Mouse (Mus musculus) midbrain, embryonic 13.5 days (tissue): ENCODE data around the gene Thy1. TPM values are rescaled to one million over a fixed set of nuclear protein-coding genes. Genes with fewer than 3 reads are reported as not detected.
A peak's percentile ranks its signal among the peaks of the same experiment; 100 is the strongest.

Experiments
- ATAC-seq: fragments of 200-750 bp; cut with Nextera tagmentation; 2 replicates; pipeline ENCODE4 v1.8.0; 2017; ENCODE audit warnings: mild to moderate bottlenecking, moderate TSS enrichment, moderate library complexity
- H3K27ac ChIP-seq: fragments of 300-500 bp; sonication (generic); 2 replicates; pipeline ENCODE4 v1.5.1; 2015; ENCODE audit warnings: inconsistent platforms, mild to moderate bottlenecking, moderate library complexity
- H3K27me3 ChIP-seq: fragments of 300-500 bp; sonication (generic); 2 replicates; pipeline ENCODE4 v1.6.1; 2015; ENCODE audit warnings: mild to moderate bottlenecking, inconsistent platforms
- H3K36me3 ChIP-seq: fragments of 300-500 bp; sonication (generic); 2 replicates; pipeline ENCODE4 v1.6.1; 2015; ENCODE audit warnings: mild to moderate bottlenecking, inconsistent platforms
- H3K4me1 ChIP-seq: fragments of 300-500 bp; sonication (generic); replicated peaks from 2 replicates; pipeline ENCODE4 v1.6.1; 2015; ENCODE audit warnings: inconsistent platforms
- H3K4me2 ChIP-seq: fragments of 300-500 bp; sonication (generic); replicated peaks from 2 replicates; pipeline ENCODE4 v1.6.1; 2015; ENCODE audit warnings: moderate library complexity, mild to moderate bottlenecking, inconsistent platforms
- H3K4me3 ChIP-seq: fragments of 300-500 bp; sonication (generic); replicated peaks from 2 replicates; pipeline ENCODE4 v1.5.1; 2015; ENCODE audit warnings: mild to moderate bottlenecking, inconsistent platforms
- H3K9ac ChIP-seq: fragments of 300-500 bp; sonication (generic); replicated peaks from 2 replicates; pipeline ENCODE4 v1.6.1; 2015; ENCODE audit warnings: mild to moderate bottlenecking, inconsistent platforms
- H3K9me3 ChIP-seq: fragments of 300-500 bp; sonication (generic); 2 replicates; pipeline ENCODE4 v1.6.1; 2016; ENCODE audit warnings: mild to moderate bottlenecking, inconsistent platforms
- WGBS: fragments of 180-500 bp; shearing (Covaris S2); methylation state at CpG from one replicate; pipeline ENCODE4 v1.1.7; 2015; 5-methylcytosine and 5-hydroxymethylcytosine counted together
- polyA plus RNA-seq: library from polyadenylated mRNA; unstranded; fragments of >200 nt; fragmentation: Nextera tagmentation; extraction: Ambion mirVana; gene quantifications from 2 replicates; pipeline ENCODE4 v1.2.1, GENCODE M21; 2015

Gene Thy1
- polyA plus RNA-seq, 1 experiment from 2014 or later: 0.30 TPM

DNA sequence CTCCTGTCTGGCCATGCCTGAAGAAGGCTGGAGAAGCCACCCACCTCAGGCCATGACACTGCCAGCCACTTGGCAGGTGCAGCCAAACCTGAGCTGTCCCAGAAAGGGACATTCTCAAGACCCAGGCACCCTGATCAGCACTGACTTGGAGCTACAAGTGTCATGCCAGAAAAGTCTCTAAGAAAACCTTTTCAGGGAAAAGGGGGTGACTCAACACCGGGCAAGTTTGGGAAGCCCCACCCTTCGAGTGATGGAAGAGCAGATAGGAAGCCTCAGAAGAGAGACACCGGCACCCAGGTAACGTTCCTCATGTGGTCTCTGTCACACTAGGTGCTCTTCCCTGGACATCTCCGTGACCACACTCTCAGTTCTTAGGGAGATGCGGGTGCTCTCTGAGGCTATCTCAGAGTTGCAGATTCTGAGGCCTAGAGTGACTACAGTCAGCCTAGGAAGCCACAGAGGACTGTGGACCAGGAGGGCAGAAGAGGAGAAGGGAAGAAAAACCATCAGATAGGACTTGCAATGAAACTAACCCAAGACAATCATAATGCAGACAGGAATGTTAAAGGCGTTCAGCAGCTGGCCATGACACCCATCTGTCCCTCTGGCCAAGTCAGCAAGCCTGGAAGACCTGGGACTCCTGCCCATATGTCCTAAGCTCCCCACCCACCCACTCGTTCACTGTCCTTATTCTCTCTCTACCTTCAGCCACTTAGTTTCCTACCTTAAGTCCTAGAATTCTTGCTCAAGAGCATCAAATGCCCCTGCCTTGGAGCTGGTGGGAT lies 6.4 kb downstream of the Thy1 start:
- Histone ChIP-seq H3K4me1 (no peaks in the 10 kb centered on the region), H3K9ac (no peak overlapping the region), H3K4me3 (no peak overlapping the region), H3K36me3 (no peaks in the 10 kb centered on the region), H3K27me3 (peaks cover 20% of the 10 kb centered on the region), H3K27ac (no peak overlapping the region), H3K9me3 (no peaks in the 10 kb centered on the region), H3K4me2 (no peak overlapping the region)
- ATAC-seq: no peak
- 94% methylated on average over 8 of the region's 8 CpGs for WGBS

DNA sequence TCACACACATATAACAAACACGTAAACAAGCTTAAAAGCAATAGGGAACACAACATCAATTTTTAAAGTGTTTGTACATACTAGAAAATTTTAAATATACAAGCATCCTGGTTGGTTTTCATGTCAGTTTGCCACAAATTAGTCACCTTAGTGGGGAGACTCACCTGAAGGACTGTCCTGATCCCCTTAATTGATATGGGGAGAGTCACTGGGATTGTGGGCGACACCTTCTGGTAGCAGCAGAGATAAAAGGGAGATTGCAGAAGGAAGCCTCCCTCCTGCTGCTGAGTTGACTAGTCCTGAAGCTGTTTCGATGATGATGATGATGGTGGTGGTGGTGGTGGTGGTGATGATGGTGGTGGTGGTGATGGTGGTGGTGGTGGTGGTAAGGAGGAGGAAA lies 9.7 kb downstream of the Thy1 start:
- Histone ChIP-seq H3K36me3 (no peaks in the 10 kb centered on the region), H3K9ac (no peak overlapping the region), H3K27ac (no peak overlapping the region), H3K27me3 (no peaks in the 10 kb centered on the region), H3K9me3 (no peaks in the 10 kb centered on the region), H3K4me2 (no peak overlapping the region), H3K4me1 (no peaks in the 10 kb centered on the region), H3K4me3 (no peak overlapping the region)
- no peak for ATAC-seq
- WGBS: 68% methylated on average over 3 of the region's 3 CpGs

DNA sequence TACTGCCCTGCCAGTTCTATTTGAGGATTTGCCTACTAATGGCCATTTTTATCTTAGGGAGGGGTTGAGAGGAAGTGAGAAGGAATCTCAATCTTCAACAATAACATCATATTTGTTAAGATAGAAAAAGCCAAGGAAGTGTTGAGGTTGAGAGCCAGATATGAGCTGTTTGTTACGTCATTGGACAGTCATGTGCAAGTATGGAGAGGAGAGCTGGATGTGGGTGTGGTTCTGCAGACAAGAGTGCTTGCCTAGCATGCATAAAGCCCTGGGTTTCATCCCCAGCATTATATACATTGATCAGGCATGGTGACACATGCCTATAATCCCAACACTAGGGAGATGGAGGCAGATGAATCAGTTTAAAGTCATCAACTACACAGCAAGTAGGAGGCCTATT lies 10.8 kb downstream of the Thy1 start:
- Histone ChIP-seq H3K4me2 (no peak overlapping the region), H3K9me3 (no peaks in the 10 kb centered on the region), H3K27me3 (no peaks in the 10 kb centered on the region), H3K27ac (no peak overlapping the region), H3K4me1 (no peaks in the 10 kb centered on the region), H3K36me3 (no peaks in the 10 kb centered on the region), H3K4me3 (no peak overlapping the region), H3K9ac (no peak overlapping the region)
- 79% methylated on average over 1 of the region's 1 CpGs for WGBS
- no peak for ATAC-seq

DNA sequence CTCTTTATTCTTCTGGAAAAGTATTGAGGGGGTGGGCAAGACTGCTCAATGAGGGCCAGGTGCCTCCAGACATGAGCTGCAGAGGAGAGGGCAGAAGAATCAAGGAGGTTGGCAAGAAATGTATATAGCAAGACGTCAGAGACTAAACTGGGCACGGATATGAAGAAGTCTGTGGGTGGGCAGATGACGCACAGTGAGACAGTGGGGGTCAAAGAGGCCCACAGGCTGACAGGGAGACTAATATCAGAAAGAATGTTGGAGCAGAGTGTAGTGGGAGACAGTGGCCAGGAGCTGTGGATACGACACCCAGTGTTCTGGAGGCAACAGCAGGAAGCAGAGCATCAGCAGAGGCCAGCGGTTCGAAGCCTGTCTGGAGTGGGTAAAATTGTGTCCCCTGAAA lies 15.4 kb downstream of the Thy1 start:
- no peak overlapping the region for H3K27ac ChIP-seq
- H3K27me3 ChIP-seq: no peaks in the 10 kb centered on the region
- H3K4me3 ChIP-seq: no peak overlapping the region
- ATAC-seq: no peak
- no peaks in the 10 kb centered on the region for H3K36me3 ChIP-seq
- H3K4me1 ChIP-seq: no peaks in the 10 kb centered on the region
- H3K9ac ChIP-seq: no peak overlapping the region
- H3K4me2 ChIP-seq: no peak overlapping the region
- WGBS: 92% methylated on average over 6 of the region's 6 CpGs
- no peaks in the 10 kb centered on the region for H3K9me3 ChIP-seq

DNA sequence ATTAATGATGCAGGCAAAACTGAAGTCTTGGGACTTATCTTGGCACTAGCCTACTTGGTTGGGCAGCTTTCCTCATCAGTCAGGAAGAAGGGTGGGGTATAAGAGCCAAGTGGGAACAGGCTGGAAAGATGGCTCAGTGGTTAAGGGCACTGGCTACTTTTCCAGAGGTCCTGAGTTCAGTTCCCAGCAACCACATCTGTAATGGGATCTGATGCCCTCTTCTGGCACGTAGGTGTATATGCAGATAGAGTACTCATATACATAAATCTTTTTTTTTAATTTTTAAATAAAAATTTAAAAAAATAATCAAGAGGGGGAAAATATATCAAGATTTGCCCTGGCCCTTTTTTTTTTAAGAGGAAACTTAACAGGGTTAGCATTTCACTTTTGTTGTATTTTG lies 22.0 kb downstream of the Thy1 start:
- 39% methylated on average over 1 of the region's 1 CpGs for WGBS
- Histone ChIP-seq H3K4me2 (no peak overlapping the region), H3K27ac (no peak overlapping the region), H3K9ac (no peak overlapping the region), H3K9me3 (no peaks in the 10 kb centered on the region), H3K4me3 (no peak overlapping the region), H3K36me3 (no peaks in the 10 kb centered on the region), H3K27me3 (peaks cover 5% of the 10 kb centered on the region), H3K4me1 (peaks cover 8% of the 10 kb centered on the region; the same call in 1 of the 2 replicates)
- no peak for ATAC-seq

DNA sequence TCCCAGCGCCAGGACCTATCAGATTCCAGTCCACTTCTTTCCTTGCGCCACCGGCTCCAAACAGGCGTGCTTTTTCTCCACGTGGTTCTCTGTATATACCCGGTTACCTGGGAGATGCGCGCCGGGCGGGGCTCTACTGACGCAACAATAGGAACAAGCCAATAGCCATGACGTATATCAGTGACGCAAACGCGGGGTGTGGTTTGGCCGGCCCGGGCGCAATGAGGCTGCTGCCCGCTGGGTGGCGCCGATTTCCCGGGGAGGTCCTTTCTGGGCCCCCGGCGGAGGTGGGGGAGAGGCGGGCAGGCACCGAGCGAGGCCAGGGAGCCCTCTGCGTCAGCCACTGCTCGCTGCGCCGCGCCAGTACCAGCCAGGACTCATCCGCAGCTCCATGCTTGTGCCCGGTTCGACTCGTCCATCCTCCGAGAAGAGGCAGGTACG lies 23.6 kb downstream of the Thy1 start, which contains the start of gene Usp2:
Gene Usp2 (plus strand): TSS at position 237 of the 441 bp plus-strand sequence.
- H3K36me3 ChIP-seq: no peaks in the 10 kb centered on the region
- WGBS: under 1% methylated on average over 38 of the region's 38 CpGs
- H3K27ac ChIP-seq: no peak within 1 kb of the TSS
- H3K9me3 ChIP-seq: no peaks in the 10 kb centered on the region
- H3K9ac ChIP-seq: peak within 1 kb of the TSS; percentile 61; the same call in 1 of the 2 replicates
- H3K4me1 ChIP-seq: peaks cover 19% of the 10 kb centered on the region
- ATAC-seq: peak; percentile 97
- peak within 1 kb of the TSS; percentile 72 for H3K4me2 ChIP-seq
- peaks cover 12% of the 10 kb centered on the region for H3K27me3 ChIP-seq
- peak within 1 kb of the TSS; percentile 45 for H3K4me3 ChIP-seq

DNA sequence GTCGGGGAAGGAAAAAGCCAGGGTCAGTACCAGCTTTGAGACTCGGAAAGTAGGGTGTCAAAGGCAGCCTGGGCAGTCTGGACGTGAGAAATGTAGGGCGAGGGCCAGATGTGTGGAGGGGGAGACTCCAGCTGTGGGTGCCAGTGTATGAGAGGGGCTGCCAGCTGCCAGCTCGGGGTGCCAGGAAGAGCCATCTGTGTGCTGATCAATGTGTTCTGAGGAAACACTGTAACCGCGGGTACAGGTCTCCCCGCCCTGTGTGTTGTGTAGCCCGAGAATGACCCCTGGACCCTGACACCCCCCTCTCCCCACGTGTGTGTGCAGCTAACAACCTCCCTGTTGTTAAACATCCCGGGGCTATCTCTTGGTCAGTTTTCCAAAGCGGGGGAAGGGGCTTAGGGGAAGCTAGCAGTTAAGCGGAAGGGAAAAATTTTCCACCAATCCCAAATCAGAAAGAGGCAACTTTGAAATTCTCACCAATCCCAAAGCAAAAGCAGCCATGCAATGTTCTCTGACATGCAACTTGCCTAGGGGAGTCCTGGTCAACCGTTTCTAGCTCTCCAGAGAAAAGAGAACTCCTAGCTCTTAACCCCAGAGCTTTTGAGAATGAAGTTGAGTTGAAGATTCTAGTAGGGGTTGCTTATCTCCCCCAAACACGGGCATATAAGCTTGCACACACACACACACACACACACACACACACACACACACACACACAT lies 24.2 kb downstream of the Thy1 start:
- ATAC-seq: no peak; the same call in none of the 2 replicates
- H3K9ac ChIP-seq: peak overlapping the region; percentile 61; the same call in 1 of the 2 replicates
- WGBS: 9% methylated on average over 15 of the region's 15 CpGs
- H3K9me3 ChIP-seq: no peaks in the 10 kb centered on the region
- peak overlapping the region; percentile 72 for H3K4me2 ChIP-seq
- peaks cover 25% of the 10 kb centered on the region for H3K4me1 ChIP-seq
- peaks cover 12% of the 10 kb centered on the region for H3K27me3 ChIP-seq
- H3K27ac ChIP-seq: no peak overlapping the region
- no peaks in the 10 kb centered on the region for H3K36me3 ChIP-seq
- peak overlapping the region; percentile 45 for H3K4me3 ChIP-seq

DNA sequence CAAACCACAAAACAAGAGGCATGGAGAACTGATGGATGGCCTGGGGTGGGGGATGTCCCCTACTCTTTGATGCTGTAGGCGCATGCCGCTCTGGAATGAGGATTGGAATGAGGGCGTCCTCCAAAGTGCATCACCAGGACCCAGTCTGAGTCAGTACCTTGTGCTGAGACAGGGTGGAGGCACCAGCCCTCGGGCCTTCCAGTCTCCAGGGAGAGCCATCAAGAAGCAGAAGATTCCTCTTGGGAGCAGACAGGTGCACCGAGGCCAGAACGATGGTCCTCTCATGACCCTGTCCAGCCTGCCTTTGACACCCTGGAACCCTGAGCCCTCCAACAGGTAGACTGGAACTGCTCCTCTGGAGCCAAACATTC lies 24.8 kb downstream of the Thy1 start:
- no peaks in the 10 kb centered on the region for H3K9me3 ChIP-seq
- H3K4me3 ChIP-seq: no peak overlapping the region
- 91% methylated on average over 6 of the region's 6 CpGs for WGBS
- no peak for ATAC-seq
- no peak overlapping the region for H3K4me2 ChIP-seq
- no peak overlapping the region for H3K27ac ChIP-seq
- H3K4me1 ChIP-seq: peaks cover 31% of the 10 kb centered on the region
- H3K36me3 ChIP-seq: no peaks in the 10 kb centered on the region
- H3K9ac ChIP-seq: no peak overlapping the region
- peaks cover 12% of the 10 kb centered on the region for H3K27me3 ChIP-seq

DNA sequence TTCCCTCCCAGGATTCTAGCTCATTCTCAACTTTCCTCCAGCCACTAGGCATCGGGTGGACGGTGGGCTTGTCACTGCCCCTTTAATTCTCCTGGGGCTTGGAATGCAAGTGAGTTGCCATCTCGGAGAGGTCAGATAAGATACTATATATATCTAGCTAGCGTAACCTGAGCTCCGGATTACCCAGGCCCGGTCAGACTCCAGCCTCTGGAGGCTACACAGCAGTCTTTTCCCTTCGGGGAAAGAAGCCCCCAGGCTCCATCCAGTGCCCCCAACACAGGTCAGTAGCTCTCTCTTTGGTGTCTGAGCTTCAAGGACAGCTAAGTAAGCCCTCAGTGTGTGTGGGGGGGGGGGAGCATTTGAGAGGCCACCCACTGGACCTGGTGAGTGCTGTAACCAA lies 26.1 kb downstream of the Thy1 start:
- Histone ChIP-seq H3K4me2 (no peak overlapping the region), H3K4me1 (peaks cover 38% of the 10 kb centered on the region), H3K36me3 (no peaks in the 10 kb centered on the region), H3K4me3 (no peak overlapping the region), H3K9ac (no peak overlapping the region), H3K27me3 (peaks cover 12% of the 10 kb centered on the region), H3K27ac (no peak overlapping the region), H3K9me3 (no peaks in the 10 kb centered on the region)
- WGBS: 22% methylated on average over 7 of the region's 7 CpGs
- no peak for ATAC-seq

DNA sequence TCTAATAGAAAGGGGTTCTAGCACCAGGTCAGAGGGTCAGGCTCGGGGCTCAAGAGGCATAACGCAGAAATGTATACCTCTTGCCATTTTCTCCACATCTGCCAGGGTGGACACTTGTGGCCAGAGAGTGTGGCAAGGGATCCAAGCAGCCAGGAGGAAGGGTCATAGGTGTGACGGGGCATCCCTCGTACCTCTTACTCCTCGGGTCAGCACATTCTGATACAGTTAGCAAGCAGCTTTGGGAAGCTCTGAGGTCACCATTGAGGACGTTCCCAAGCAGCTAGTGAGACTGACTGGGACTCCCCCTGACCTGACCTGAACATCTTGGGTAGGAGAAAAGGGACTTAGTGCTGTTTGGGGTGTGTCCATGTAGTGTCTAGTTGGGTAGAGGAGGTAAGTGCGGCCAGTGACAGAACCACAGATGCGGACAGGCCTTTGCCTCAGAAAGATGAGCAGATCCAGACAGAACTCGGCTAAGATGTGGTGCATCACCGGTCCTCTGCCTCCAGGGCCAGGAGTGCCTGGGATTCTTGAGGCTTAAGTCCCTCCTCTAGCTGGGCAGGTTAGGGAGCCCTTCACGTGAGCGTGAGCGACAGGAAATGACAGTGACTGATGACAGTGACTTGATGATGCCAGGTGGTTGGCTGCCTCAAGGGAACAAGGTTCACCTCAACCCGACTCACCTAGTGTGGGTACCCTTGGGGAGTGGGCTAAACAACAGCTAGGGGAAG lies 27.1 kb downstream of the Thy1 start:
- Histone ChIP-seq H3K9me3 (no peaks in the 10 kb centered on the region), H3K4me1 (peaks cover 38% of the 10 kb centered on the region), H3K9ac (no peak overlapping the region), H3K4me2 (no peak overlapping the region), H3K27ac (no peak overlapping the region), H3K36me3 (no peaks in the 10 kb centered on the region), H3K4me3 (no peak overlapping the region), H3K27me3 (peaks cover 12% of the 10 kb centered on the region)
- no peak for ATAC-seq
- 82% methylated on average over 14 of the region's 14 CpGs for WGBS

DNA sequence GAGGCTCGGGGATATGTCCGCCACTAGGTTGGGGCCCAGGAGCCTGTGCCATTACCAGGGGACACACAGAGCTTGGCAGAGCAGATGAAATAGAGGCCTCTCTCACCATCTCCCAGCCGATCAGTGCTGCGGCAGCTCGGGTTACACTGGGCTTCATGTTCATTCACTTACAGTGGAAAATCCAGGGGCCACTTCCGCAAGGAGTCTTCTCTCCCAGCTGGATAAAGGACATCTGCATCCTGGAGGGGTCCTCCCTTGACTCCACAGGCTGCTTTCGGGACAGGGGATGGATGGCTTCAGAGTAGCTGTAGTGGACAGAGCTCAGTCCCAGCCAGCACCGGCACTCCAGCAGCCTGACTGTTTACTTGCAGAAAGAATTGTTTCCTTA lies 27.7 kb downstream of the Thy1 start:
- Histone ChIP-seq H3K4me2 (no peak overlapping the region), H3K9ac (no peak overlapping the region), H3K27me3 (peaks cover 12% of the 10 kb centered on the region), H3K4me3 (no peak overlapping the region), H3K36me3 (no peaks in the 10 kb centered on the region), H3K4me1 (peaks cover 38% of the 10 kb centered on the region), H3K27ac (no peak overlapping the region), H3K9me3 (no peaks in the 10 kb centered on the region)
- 51% methylated on average over 8 of the region's 8 CpGs for WGBS
- no peak for ATAC-seq
